ENCODE assay signal across 32 mouse cellular contexts in the genomic region with DNA sequence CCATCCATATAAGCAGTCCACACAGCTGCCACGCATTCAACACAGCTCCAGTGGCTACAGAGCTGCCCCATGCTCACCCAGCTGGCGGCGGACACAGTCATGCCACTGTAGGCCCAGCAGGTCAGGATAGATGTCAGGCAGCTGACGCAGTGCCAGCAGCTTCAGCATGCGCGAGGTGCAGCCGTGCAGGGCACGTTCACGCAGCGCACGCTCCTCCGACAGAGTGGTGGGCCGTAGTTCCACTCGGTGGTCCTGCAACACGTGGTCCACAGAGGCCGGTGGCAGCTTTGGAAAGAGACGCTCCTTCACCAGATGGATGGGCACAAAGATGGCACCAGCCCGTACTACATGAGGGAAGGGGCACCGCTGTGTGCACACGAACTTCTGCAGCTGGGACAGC. TPM values are rescaled to one million over a fixed set of nuclear protein-coding genes. Genes with fewer than 3 reads are reported as not detected.
DNase-seq lines count a peak whose midpoint lies in the region; ATAC-seq and TF ChIP-seq lines count a peak whose summit lies in the region.
"Had no signal": no experiment of that assay in that cellular context is flagged by ENCODE, and none has a peak within 500 bp of the region (broad histone marks: within the 10 kb centered on the region; RNA-seq: fewer than 3 reads in every experiment).

No protein-coding gene starts in this region.

- H3K27ac ChIP-seq in intestine, embryonic 16.5 days (ENCODE audit: low read length) = no peak overlapping the region
- no peak overlapping the region for H3K27ac ChIP-seq in intestine, postnatal 0 days (ENCODE audit: low read depth, low read length)
- no peak overlapping the region for H3K27ac ChIP-seq in testis, adult 2 months (ENCODE audit: control insufficient read depth, insufficient read depth, low read depth, low read length)
- H3K27ac ChIP-seq: embryonic facial prominence, embryonic 12.5 days; embryonic facial prominence, embryonic 15.5 days; gastrocnemius, adult 2 months; heart, adult 2 months; heart, embryonic 15.5 days; hindbrain, embryonic 10.5 days; hindbrain, embryonic 13.5 days; intestine, embryonic 15.5 days had no signal

- WGBS in intestine, embryonic 16.5 days = 95% methylated on average over 20 of the region's 20 CpGs
- 92% methylated on average over 20 of the region's 20 CpGs for WGBS in intestine, postnatal 0 days

- peaks cover 71% of the 10 kb centered on the region for H3K79me2 ChIP-seq in myocyte (ENCODE audit: control insufficient read depth, insufficient read depth)

- H3K9me3 ChIP-seq in intestine, embryonic 16.5 days (ENCODE audit: control insufficient read depth, low read length) = no peaks in the 10 kb centered on the region
- H3K9me3 ChIP-seq in intestine, postnatal 0 days (ENCODE audit: control insufficient read depth) = no peaks in the 10 kb centered on the region
- H3K9me3 ChIP-seq: embryonic facial prominence, embryonic 12.5 days; embryonic facial prominence, embryonic 15.5 days; heart, embryonic 12.5 days; heart, embryonic 15.5 days; hindbrain, embryonic 10.5 days; hindbrain, embryonic 13.5 days; intestine, embryonic 15.5 days had no signal

- no peak overlapping the region for H3K4me2 ChIP-seq in intestine, embryonic 16.5 days (ENCODE audit: low read depth, low read length)
- H3K4me2 ChIP-seq in intestine, postnatal 0 days (replicated peaks; ENCODE audit: low read depth) = no peak overlapping the region
- H3K4me2 ChIP-seq in myocyte (ENCODE audit: low read depth) = no peak overlapping the region
- H3K4me2 ChIP-seq: embryonic facial prominence, embryonic 12.5 days; embryonic facial prominence, embryonic 15.5 days; heart, embryonic 12.5 days; heart, embryonic 15.5 days; hindbrain, embryonic 13.5 days; intestine, embryonic 15.5 days had no signal

- no peaks in the 10 kb centered on the region for H3K27me3 ChIP-seq in intestine, embryonic 16.5 days (replicated peaks; ENCODE audit: control insufficient read depth, insufficient read depth, low read length)
- H3K27me3 ChIP-seq in intestine, postnatal 0 days (replicated peaks; ENCODE audit: control insufficient read depth, insufficient read depth, low read length) = no peaks in the 10 kb centered on the region
- no peaks in the 10 kb centered on the region for H3K27me3 ChIP-seq in testis, adult 2 months (ENCODE audit: control insufficient read depth, insufficient read depth, low read length)
- no peaks in the 10 kb centered on the region for H3K27me3 ChIP-seq in myocyte (ENCODE audit: control insufficient read depth, insufficient read depth, insufficient read length)
- H3K27me3 ChIP-seq: CH12.LX; embryonic facial prominence, embryonic 12.5 days; embryonic facial prominence, embryonic 15.5 days; heart, embryonic 12.5 days; heart, embryonic 15.5 days; intestine, embryonic 15.5 days; Patski had no signal

- no peak for ATAC-seq in intestine, embryonic 16.5 days
- no peak for ATAC-seq in intestine, postnatal 0 days
- ATAC-seq: forebrain, embryonic 14.5 days; forebrain, postnatal 0 days; hindbrain, embryonic 16.5 days; intestine, embryonic 15.5 days; Patski had no signal

- TF ChIP-seq CTCF in intestine, postnatal 0 days (IDR thresholded peaks at IDR 0.05; ENCODE audit: low read depth) = no peak
- TF ChIP-seq CTCF in testis, adult 2 months (IDR thresholded peaks at IDR 0.05; ENCODE audit: control insufficient read depth, insufficient read depth, insufficient replicate concordance, low read depth, low read length) = 0 out of 2 replicates have a peak, but pooled peaks have one; percentile 2

- H3K9ac ChIP-seq in intestine, embryonic 16.5 days (ENCODE audit: low read depth, low read length) = peak overlapping the region; percentile 11; the same call in 1 of the 2 replicates
- H3K9ac ChIP-seq in intestine, postnatal 0 days (ENCODE audit: low read depth, low read length) = no peak overlapping the region
- H3K9ac ChIP-seq: embryonic facial prominence, embryonic 15.5 days; forebrain, postnatal 0 days; heart, embryonic 12.5 days; heart, embryonic 15.5 days; hindbrain, embryonic 13.5 days; intestine, embryonic 15.5 days had no signal

- no peak for TF ChIP-seq POLR2A in testis, adult 2 months (IDR thresholded peaks at IDR 0.05; ENCODE audit: control insufficient read depth, low read depth, low read length)
- TF ChIP-seq POLR2A in myocyte (IDR thresholded peaks at IDR 0.05; ENCODE audit: insufficient read length, low read depth) = peak; percentile 55

- no peak overlapping the region for H3K4me3 ChIP-seq in intestine, embryonic 16.5 days (ENCODE audit: low read length)
- H3K4me3 ChIP-seq in intestine, postnatal 0 days (ENCODE audit: low read depth, low read length) = no peak overlapping the region
- no peak overlapping the region for H3K4me3 ChIP-seq in testis, adult 2 months (ENCODE audit: control insufficient read depth, low read depth, low read length)
- no peak overlapping the region for H3K4me3 ChIP-seq in myocyte
- H3K4me3 ChIP-seq: embryonic facial prominence, embryonic 12.5 days; embryonic facial prominence, embryonic 15.5 days; gastrocnemius, adult 2 months; heart, adult 2 months; heart, embryonic 12.5 days; heart, embryonic 15.5 days; hindbrain, embryonic 10.5 days; hindbrain, embryonic 13.5 days; intestine, embryonic 15.5 days had no signal

- H3ac ChIP-seq in myocyte (ENCODE audit: control insufficient read depth, insufficient read length) = no peak overlapping the region

- DNase-seq in testis, postnatal 10 days (ENCODE audit: low spot score) = no peak
- no peak for DNase-seq in ovary, postnatal 14 days (ENCODE audit: low spot score)
- DNase-seq: adrenal gland, postnatal 10 days; adrenal gland, postnatal 36 days; B cell, adult 2 months; cerebellum, adult 18-20 months; cerebellum, adult 9-10 months; cerebellum, postnatal 14 days; forebrain, postnatal 0 days; gastrocnemius, adult 2 months; gastrocnemius, postnatal 25 days; heart, adult 2 months; heart, postnatal 10 days; heart, postnatal 36 days had no signal

- peaks cover 23% of the 10 kb centered on the region for H3K4me1 ChIP-seq in intestine, embryonic 16.5 days (ENCODE audit: control insufficient read depth, insufficient read depth, low read length)
- peaks cover 7% of the 10 kb centered on the region; the same call in 1 of the 2 replicates for H3K4me1 ChIP-seq in intestine, postnatal 0 days (replicated peaks; ENCODE audit: control insufficient read depth, insufficient read depth, low read length)
- H3K4me1 ChIP-seq in testis, adult 2 months (ENCODE audit: control insufficient read depth, insufficient read depth, low read length) = peaks cover 3% of the 10 kb centered on the region; the same call in 1 of the 2 replicates

- peaks cover 49% of the 10 kb centered on the region for H3K36me3 ChIP-seq in intestine, embryonic 16.5 days (ENCODE audit: control insufficient read depth, insufficient read depth, low read length)
- peaks cover 74% of the 10 kb centered on the region for H3K36me3 ChIP-seq in intestine, postnatal 0 days (ENCODE audit: control insufficient read depth, insufficient read depth)
- no peaks in the 10 kb centered on the region; the same call in 1 of the 2 replicates for H3K36me3 ChIP-seq in testis, adult 2 months (ENCODE audit: control insufficient read depth, insufficient read depth, low read length)
- peaks cover 21% of the 10 kb centered on the region for H3K36me3 ChIP-seq in myocyte (ENCODE audit: control insufficient read depth, insufficient read depth)

TF ChIP-seq in myocyte, 11 proteins besides CTCF, POLR2A, EP300 and RAD21:
- peak; percentile 74 for TF ChIP-seq POLR2AphosphoS2 (IDR thresholded peaks at IDR 0.05; ENCODE audit: insufficient read length, low read depth)
- TF ChIP-seq MYOG (IDR thresholded peaks at IDR 0.05; ENCODE audit: control insufficient read depth in 1 of 3, insufficient read depth in 1 of 3, insufficient read length in 2 of 3, low read depth in 2 of 3) = peak in 1 of 3 experiments; percentile 15
- TF ChIP-seq MAX (IDR thresholded peaks at IDR 0.05; ENCODE audit: low read depth) = no peak

RNA-seq across cellular contexts. Expression of a gene that starts 6.1 kb away (rescaled TPM):
- 23.8 and 25.5 TPM in 2 replicates for polyA plus RNA-seq in intestine, embryonic 16.5 days (2015; fragmentation: Nextera tagmentation; extraction: Ambion mirVana)
- polyA plus RNA-seq in intestine, postnatal 0 days (2015; fragmentation: Nextera tagmentation; extraction: Ambion mirVana) = 12.8 and 14.2 TPM in 2 replicates
- polyA plus RNA-seq in testis, adult 2 months (2012; rRNA removed) = 87.2 and 99.0 TPM in 2 replicates
- 30.3 TPM for polyA plus RNA-seq in myocyte (2012; fragmentation: generic; extraction: Trizol)

RNA-seq across cellular contexts. Expression of a gene that starts 20.0 kb away (rescaled TPM):
- not detected in 2 replicates for polyA plus RNA-seq in intestine, embryonic 16.5 days (2015; fragmentation: Nextera tagmentation; extraction: Ambion mirVana)
- polyA plus RNA-seq in intestine, postnatal 0 days (2015; fragmentation: Nextera tagmentation; extraction: Ambion mirVana) = not detected in 2 replicates
- polyA plus RNA-seq in testis, adult 2 months (2012; rRNA removed) = 0.11 and 0.20 TPM in 2 replicates
- not detected for polyA plus RNA-seq in myocyte (2012; fragmentation: generic; extraction: Trizol)
- polyA plus RNA-seq: embryonic facial prominence, embryonic 12.5 days; embryonic facial prominence, embryonic 15.5 days; forebrain, embryonic 11.5 days; forebrain, embryonic 14.5 days; forebrain, postnatal 0 days; frontal cortex, adult 2 months; gonadal fat pad, adult 2 months; heart, adult 2 months; heart, embryonic 12.5 days; heart, embryonic 15.5 days; hindbrain, embryonic 10.5 days; hindbrain, embryonic 13.5 days; intestine, embryonic 15.5 days; Patski had no signal
